Mouse (Mus musculus) megakaryocyte-erythroid progenitor cell, adult 5 weeks (primary cell): Measurements from ENCODE around the gene Sash3. TPM values are rescaled to one million over a fixed set of nuclear protein-coding genes. Genes with fewer than 3 reads are reported as not detected.

Experiments used
- polyA plus RNA-seq: library from polyadenylated mRNA; stranded (reverse); fragments of >175 nt; gene quantifications from 2 replicates; pipeline ENCODE4 v1.2.3, GENCODE M21; 2012

Gene Sash3
- polyA plus RNA-seq = 43.3 and 51.0 TPM in 2 replicates

DNA sequence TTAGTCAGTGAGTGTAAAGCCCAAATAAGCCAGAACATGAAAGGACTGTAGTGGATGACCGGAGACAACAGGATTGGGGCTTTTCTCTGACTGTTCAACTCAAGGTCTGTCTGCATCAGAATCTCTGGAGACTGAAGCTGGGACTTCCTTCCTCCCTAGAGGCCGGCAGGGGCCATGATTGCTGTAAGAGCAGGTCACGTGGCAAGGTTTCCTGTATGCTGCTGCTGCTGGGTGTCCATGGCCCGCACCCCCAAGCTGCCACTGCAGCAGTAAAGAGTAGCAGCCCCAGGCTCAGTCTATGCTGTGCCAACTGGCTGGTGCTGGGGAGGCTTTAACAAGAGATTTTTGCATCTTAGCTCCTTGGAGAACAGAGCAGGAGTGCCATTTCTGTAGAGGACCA, at the start of gene Sash3:
TSS of gene Sash3 (plus strand) at position 175 of the 400 bp plus-strand sequence.

DNA sequence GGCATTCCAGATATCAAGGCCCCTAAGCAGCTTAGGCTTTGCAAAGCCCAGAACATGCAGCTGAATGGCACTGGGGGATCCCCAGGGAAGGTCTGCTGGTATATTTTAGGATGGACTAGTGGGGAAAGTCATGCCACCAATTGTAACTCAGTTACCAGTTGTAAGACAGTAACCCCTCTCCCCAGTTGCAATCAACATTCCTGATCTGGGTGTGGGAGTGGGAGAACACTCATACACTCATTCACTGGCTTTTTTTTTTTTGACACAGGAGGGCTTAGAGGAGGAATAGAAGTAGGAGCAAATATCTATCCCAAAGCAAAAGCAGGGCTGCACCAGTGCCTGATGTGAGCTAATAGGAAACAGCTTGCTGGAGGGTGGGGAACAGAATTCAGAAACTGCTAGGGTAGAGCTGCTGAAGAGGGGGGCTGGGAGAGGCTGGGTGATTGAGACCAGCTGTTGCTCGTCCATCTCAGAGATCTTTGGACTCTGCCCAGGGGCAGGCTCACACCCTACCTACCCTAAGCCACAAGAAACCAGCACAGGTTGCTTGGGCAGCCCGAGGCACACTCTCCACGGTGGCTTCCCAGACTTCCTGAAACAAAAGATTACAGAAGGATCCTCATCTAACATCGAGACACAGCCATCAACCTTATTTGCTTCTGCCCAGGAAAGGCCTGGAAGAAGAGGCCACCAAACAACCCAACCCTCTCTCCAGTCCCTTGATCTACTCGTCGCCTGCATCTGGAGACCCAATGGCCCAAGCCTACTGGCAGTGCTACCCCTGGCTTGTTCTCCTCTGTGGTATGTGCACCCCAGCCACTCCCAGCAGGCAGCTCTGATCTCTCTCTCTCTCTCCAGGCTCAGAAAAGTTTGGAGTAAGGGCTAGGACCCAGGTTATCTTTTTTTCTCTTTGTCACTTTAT, 37.6 kb upstream of the Sash3 start, which contains the start of gene Xpnpep2:
TSS of gene Xpnpep2 (plus strand) at position 332 of the 922 bp plus-strand sequence.

DNA sequence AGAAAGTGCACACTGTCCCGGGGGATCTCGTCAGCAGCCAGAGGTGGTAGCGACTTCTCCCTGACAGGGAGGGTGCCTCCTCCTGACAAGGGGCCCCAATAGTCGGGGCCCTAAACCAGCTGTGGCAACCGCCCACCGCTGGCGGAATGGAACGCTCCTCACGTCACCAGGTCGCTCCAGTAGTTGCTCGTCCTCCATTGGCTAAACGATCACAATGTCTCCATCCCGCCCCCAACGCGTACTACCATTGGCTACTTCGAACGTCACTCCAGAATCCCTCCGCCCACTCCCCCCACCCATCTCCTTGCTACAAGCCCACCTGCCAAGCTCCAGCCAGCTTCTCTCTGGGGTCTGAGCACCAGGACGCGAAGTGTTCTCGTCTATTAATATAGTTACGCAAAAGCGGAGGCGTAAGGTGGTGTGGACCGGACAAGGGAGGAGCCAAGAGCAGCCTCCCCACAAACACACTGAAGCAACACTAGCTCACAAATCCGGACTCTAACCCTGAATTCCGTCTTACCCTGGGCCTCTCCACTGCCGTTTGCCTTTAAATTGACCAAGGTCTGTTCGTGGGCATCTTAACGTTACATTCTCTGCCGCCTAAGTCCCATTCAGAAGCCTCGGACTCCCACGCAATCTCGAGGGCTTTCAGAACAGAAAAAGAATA, 62.4 kb downstream of the Sash3 start, which contains the start of gene Zdhhc9:
TSS of gene Zdhhc9 (minus strand) at position 360 of the 667 bp plus-strand sequence.

Other genes with a start within 250 kb of the Sash3 start
- 4.1 and 4.8 TPM in 2 replicates for gene Ocrl, start 234.0 kb upstream of the Sash3 start, polyA plus RNA-seq
- 0.26 and 0.48 TPM in 2 replicates for gene Apln, start 111.6 kb upstream of the Sash3 start, polyA plus RNA-seq
- gene Xpnpep2, start 37.7 kb upstream of the Sash3 start, polyA plus RNA-seq = not detected in 2 replicates
- 5.4 and 7.2 TPM in 2 replicates for gene Zdhhc9, start 62.4 kb downstream of the Sash3 start, polyA plus RNA-seq
- gene Utp14a, start 110.4 kb downstream of the Sash3 start, polyA plus RNA-seq = 10.4 and 11.7 TPM in 2 replicates
- gene Bcorl1, start 194.9 kb downstream of the Sash3 start, polyA plus RNA-seq = 8.8 and 11.7 TPM in 2 replicates